Mouse (Mus musculus) kidney, adult 18-20 months (tissue): ENCODE results near the gene Ttll6.
A peak's percentile ranks its signal among the peaks of the same experiment; 100 is the strongest.
"Not testable (repeated sequence)": the region's sequence is repeated elsewhere in the genome, so short reads cannot be mapped to it uniquely, and the experiment has no call there.

Source experiments
- DNase-seq: peaks from one replicate; pipeline ENCODE4 v3.0.0; 2021

Gene Ttll6

DNA sequence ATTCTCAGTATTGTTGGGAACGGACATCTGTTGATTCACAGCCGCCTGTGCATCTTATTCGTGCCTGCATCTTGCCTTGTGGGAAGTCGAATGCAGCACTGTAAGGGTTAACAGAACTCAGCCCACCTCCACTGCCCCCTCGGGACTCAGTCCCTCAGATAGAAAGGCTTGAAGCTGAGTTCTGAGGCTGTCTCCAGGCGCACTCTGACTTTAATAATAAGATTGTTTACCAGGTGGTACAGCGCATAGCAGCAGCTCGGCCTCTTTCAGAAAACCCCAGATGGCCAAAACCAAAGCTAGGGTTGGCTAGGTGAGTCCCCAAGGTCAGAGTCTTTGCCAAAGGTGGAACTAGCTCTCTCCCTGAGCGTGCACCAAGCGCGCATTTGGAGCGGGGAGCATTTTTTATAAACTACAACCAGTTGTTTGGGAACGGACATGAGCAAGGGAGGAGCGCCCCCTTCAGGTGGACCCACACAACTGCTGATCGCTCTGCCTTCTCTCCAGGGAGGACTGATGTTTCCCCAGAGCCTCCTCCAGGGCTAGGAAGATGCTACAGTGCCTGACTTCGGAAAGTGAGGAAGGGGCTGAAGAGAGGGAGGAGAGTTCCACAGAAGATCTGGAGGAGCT lies at the start of gene Ttll6:
Gene Ttll6, plus strand, starts transcription at position 548 of the 627 bp plus-strand sequence.
- DNase-seq: peak; percentile 67

DNA sequence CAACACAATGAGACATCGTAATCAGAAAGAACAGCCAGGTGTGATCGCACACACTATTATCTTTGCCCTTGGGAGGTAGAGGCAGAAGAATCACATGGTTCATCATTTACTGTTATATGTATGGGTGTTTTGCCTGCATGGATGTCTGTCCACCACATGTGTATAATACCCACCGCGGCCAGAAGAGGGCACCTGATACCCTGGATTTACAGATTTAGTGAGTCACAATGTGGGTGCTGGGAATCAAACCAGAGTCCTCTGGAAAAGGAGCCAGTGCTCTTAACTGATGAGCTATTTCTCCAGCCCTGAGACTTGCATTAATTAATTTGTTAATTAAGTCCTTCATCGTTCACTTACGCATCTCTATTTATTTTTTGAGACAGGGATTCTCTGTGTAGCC lies 45.6 kb upstream of the Ttll6 start:
- no peak for DNase-seq

DNA sequence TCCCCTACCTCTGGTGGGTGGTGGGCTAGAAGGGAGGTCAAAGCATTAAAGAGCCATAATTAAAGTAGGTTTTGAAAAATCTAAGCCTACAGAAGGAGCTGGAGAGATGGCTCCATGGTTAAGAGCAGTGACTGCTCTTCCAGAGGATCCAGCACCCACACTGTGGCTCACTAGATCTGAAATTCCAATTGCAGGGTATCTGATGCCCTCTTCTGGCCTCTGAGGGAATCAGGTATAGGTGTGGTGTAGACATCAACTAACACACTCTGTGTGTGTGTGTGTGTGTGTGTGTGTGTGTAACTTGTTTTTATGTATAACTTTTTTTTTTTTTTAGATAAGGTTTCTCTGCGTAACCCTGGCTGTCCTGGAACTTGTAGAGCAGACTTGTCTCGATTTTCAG lies 42.5 kb upstream of the Ttll6 start:
- no peak for DNase-seq

GRCm38 (mm10) chr11:96092674-96093291 lies 40.8 kb upstream of the Ttll6 start:
- DNase-seq: no peak

DNA sequence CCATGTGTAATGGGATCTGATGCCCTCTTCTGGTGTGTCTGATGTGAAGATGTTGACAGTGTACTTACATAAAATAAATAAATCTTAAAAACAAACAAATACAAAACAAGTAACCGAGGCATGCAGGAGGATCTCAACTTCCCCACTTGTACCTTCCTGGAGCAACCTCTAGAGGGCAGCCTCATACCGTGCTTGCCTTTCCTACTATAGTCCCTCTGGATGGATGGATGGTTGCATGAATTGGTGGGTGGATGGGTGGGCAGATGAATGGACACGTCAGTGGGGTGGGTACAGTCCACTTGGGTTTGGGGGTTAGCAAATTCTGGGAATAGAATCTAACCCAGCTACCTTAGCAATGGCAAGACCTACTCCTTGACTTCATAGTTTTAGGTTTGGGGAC lies 40.2 kb upstream of the Ttll6 start:
- peak; percentile 54 for DNase-seq

DNA sequence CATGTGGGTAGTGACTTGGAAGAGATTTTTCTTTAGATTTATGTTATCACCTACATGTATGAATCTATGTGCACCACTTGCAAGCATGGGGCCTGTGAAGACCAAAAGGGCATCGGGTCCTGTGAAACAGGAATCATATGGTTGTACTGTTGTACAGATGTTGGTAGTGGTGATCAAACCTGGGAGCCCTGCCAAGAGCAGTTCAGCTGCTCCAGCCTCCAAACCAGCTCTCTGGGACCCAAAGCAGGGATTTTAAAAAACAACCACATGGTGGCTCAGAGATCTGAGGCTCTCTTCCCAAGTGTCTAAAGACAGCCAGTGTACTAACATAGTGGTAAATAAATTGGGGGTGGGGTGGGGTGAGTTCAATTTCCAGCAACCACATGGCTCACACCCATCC lies 25.2 kb upstream of the Ttll6 start:
- DNase-seq: no peak

DNA sequence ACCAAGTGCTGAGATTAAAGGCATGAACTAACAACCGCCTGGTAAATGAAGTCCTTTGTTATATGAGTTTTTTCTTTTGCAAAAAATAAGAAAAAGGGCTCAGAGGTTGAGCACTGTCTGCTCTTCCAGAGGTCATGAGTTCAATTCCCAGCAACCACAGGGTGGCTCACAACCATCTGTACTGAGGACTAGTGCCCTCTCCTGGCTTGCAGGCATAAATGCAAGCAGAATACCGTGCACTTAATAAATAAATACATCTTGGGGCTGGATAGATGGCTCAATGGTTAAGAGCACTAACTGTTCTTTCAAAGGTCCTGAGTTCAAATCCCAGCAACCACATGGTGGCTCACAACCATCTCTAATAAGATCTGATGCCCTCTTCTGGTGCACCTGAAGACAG lies 22.6 kb upstream of the Ttll6 start:
- not testable (repeated sequence) for DNase-seq

DNA sequence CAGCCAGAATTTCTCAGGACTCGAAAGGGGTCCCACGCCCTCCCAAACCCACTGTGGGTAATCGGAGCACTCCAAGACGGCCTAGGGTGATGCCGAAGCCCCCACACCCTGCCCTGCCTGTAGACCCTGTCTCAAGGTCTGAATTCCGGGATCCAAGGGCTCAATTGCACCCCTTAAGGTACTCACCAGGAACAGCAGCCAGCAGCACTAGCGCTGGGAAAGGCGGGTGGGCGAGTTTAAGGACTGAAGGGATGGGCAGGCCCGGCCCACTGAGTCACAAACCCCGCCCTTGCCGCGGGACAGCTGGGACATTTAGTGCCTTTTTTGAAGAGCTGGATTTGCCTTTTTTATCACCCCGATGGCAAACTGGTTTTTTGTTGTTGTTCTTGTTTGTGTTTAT lies 21.8 kb upstream of the Ttll6 start, which contains the start of gene Calcoco2:
Gene Calcoco2, minus strand, starts transcription at position 214 of the 400 bp plus-strand sequence.
- DNase-seq: no peak

DNA sequence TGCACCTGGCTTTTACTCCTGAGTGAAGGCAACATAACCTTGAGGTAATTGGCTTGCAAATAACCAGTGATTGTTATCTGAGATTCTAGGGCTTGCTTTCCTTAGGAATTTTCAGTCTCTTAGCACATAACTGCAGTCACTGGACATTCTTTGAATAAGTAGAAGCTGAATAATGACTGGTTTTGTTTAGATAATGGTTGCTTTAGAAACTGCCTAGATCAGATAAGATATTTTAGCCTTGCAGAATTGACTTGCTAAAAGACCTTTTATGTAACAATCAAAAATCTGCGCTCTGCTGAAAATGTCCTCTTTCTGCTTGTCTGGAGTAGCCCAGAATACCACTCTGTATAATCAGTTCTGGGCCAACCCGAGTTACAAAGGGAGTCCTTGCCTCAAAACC lies 19.5 kb upstream of the Ttll6 start:
- DNase-seq: no peak

DNA sequence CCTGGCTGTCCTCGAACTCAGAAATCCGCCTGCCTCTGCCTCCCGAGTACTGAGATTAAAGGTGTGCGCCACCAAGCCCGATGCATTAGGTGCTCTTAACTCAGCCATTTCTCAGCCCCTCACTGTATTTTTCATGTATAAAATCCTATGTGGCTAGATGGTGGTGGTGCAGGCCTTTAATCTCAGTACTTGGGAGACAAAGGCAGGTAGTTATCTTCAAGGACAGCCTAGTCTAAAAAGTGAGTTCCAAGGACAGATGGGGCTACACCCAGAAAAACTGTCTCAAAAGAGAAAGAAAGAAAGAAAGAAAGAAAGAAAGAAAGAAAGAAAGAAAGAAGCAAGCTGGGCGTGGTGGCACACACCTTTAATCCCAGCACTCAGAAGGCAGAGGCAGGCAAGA lies 18.2 kb upstream of the Ttll6 start:
- no peak for DNase-seq

DNA sequence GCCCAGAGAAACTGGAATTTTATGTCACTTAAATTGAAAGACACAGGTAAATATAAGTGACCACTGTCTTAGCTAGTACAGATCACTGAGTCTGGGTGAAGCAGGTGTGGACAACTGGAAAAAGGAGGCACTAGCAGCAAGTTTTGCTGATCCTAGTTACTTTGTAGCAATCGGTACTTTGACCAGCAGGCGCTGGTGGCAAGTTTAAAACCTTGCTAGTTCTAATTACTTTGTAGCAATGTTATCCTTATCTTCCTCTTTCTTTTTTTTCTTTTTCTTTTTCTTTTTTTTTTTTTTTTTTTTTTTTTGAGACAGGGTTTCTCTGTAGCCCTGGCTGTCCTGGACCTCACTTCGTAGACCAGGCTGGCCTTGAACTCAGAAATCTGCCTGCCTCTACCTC lies 17.5 kb upstream of the Ttll6 start:
- DNase-seq: no peak

DNA sequence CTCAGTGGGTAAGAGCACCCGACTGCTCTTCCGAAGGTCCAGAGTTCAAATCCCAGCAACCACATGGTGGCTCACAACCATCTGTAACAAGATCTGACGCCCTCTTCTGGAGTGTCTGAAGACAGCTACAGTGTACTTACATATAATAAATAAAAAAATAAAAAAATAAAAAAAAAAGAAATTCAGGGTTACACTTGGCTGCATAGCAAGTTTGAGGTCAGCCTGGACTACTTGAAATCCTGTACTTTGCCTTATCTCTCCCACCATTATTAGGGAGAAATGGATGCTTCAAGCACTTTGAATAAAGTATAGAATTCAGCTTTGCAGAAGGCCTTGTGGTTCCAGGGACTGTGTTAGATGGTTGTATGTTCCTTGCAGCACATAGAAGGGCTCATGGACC lies 16.7 kb upstream of the Ttll6 start:
- not testable (repeated sequence) for DNase-seq

GRCm38 (mm10) chr11:96119401-96119800 lies 14.2 kb upstream of the Ttll6 start:
- DNase-seq: no peak

DNA sequence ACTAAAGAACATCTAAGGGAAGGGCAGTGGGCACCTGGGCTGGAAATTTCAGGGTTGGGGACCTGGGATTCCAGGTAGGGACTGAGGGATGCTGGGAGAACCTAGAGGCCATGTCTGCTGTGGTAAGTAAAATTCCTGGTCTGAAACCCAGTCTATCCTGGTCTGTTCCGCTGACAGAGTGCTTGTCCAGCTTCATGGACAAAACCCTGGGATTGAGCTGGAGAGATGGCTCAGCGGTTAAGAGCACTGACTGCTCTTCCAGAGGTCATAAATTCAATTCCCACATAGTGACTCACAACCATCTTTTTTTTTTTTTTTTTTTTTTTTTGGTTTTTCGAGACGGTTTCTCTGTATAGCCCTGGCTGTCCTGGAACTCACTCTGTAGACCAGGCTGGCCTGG lies 10.8 kb upstream of the Ttll6 start:
- not testable (repeated sequence) for DNase-seq

DNA sequence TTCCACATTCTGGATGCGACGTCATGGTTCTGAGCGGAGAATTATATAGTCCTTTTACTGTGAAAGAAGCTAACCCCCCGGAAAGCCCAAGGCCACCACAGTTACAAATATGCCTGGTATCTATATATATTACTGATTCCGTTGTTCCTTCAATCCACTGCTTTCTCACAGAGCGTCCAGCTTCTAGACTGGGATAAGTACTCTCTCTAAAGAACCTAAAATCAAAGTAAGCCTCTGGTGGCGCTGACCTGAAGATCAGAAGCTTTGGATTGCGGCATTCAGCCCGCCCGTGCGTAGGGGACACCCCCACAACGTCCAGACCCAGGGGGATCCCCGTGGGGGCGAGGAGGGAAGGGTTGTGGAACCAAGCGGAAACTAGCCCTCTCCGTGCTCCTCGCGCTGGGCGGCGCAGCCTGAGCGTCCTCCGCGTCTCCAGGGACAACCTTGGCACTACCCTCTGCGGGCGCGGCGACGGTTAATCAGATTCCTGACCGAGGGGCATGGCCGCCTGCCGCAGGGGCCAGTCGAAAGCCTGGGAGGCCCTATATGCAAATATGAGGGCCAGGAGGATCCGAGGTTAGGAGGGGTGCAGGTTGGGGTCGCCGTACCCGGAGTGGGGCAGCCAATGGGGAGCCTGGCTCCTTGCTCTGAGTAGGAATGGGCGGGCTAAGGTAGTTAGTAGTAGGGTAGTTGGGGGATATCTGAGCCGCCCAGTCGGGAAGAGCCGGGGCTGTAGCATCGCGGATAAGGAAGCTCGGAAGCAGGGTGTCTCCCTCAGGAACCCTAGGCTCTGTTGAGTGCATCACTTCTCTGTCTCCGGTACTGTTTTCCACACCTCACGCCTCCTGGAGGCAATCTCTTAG lies 9.3 kb upstream of the Ttll6 start:
- DNase-seq: peak; percentile 26

- no peak for DNase-seq
Observed at GRCm38 (mm10) chr11:96130606-96131005, 3.0 kb upstream of the Ttll6 start.

DNA sequence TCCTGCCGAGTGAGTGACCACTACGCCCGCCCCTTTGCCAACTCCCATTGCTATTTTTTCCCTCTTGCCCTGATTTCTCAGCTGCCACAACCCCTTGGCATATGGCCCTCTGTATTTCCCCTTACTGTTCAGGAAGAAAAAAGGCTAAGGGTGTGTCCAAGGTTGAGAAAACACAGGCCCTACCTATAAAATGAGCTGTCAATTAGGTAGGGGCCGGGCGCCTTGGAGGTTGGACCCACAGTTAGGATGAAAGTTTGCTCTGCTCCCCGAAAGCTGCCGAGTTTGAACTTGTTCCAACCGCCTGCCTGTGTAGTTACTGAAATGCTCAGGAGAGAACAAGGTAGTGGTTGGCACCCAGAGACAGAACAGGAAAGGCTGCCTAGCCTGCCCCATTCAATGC lies 2.3 kb downstream of the Ttll6 start:
- DNase-seq: no peak

DNA sequence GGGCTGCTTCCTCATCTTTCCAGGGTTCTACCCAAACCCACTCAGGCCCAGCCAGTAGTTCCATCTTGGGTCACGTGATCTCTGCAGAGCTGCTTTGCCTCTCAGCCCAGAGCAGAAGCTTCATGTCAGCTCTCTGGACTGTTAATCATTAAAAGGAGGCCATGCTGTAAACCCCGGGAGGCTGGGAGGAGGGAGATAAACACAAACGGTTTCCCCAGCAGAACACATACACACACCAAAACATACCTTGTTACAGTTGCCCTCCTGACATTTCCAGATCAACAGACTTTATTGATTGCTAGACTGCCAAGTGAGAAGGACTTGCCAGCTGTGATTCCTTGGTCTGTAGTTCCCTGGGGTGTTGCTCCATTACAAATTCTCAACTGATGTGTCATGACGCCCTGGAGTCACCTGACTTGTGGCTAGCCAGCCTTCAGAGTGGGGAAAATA lies 7.2 kb downstream of the Ttll6 start:
- peak; percentile 63 for DNase-seq

- DNase-seq: no peak
Observed at GRCm38 (mm10) chr11:96143766-96144165, 10.2 kb downstream of the Ttll6 start.

- peak; percentile 81 for DNase-seq
Observed at GRCm38 (mm10) chr11:96145622-96146270, 12.2 kb downstream of the Ttll6 start.

DNA sequence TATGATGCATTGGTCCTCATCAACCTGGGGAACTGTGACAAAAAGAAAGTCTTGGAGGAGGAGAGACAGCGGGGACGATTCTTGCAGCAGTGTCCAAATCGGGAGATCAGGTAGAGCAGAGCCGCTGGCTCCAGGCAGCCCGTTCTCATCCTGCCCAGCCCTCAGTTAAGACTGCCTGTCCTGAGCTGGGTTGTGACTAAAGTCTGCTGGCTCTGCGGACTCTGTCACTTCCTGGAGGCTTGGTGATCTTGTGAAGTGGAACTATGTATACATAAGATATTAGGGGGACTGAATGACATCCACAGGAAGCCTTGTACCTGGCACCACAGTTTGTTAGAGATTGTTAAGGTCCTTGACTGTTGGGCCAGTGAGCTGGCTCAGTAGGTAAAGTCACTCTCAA lies 13.9 kb downstream of the Ttll6 start:
- no peak for DNase-seq

- DNase-seq: no peak
Observed at GRCm38 (mm10) chr11:96164769-96165168, 31.2 kb downstream of the Ttll6 start.

GRCm38 (mm10) chr11:96168125-96168524 lies 34.5 kb downstream of the Ttll6 start:
- DNase-seq: no peak
